Mouse (Mus musculus): Measurements from ENCODE around the gene Gltp. TPM values are rescaled to one million over a fixed set of nuclear protein-coding genes. Genes with fewer than 3 reads are reported as not detected.

Gene Gltp
- total RNA-seq, 4 experiments from 2014 or later = 26.3 to 46.1 (median 33.8) TPM

DNA sequence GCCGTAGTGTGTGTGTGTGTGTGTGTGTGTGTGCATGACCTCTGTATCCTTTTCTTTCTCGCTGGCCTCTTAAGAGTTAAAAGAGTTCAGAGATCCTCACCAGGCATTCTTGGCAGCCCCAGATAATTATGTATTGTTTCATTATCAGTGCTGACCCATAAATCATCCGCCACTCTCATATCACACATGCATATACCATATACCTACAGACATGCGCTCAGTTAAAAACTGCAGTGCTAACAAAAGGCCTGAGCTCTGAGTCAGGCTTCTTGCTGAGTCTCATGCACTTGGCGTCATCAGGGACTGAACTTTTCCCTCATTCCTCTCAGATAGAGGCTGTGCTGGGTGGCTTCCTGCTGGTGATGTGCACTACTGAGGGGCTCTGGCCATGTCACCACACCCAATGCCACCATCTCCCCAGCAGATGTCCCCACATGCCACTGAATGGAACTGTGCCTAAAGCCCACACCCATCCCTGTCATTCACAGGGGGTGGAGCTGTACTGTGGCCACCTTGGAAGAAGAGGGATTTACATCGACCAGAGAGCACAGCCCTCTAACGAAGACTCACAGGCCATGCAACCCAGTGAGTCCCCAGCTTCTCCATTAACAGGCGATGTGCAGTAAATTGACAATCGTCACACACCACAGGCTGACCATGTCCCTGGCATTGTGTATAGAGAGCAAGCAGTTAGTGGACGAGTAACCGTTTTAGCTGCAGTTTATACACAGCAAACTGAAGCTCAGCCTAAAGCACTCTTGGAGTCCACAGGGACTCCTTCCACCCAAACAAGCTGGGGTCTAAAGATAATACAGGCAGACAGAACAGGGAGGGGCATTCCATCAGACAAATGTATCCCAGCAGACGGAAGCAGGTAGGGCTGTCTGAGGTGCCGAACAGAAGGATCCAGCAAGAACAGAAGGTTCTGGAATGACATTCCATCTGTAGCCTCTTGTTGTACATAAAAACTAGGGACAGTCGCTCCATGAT, 11.9 kb upstream of the Gltp start:
- DNase-seq (ENCODE audit: low spot score in 2 of 2) = no peak

DNA sequence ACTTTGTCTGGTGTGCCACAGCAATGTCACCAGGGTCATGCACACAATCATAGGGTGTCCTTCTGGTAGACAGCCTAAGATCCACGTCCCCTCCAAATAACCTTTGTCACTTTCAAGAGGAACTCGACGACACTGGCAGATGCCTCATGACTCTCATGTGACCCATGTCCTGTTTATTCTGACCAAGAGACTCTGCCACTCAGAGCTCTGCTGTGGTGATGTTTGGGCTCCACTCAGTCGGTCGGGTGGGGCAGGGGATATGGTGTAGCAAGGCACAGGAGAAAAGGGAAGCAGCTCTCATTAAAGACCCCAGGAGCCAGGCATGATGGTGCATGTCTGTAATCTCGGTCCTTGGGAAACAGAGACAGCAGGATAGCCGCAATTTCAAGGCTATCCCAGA, 8.2 kb upstream of the Gltp start:
- DNase-seq (ENCODE audit: low spot score in 2 of 2) = no peak

DNA sequence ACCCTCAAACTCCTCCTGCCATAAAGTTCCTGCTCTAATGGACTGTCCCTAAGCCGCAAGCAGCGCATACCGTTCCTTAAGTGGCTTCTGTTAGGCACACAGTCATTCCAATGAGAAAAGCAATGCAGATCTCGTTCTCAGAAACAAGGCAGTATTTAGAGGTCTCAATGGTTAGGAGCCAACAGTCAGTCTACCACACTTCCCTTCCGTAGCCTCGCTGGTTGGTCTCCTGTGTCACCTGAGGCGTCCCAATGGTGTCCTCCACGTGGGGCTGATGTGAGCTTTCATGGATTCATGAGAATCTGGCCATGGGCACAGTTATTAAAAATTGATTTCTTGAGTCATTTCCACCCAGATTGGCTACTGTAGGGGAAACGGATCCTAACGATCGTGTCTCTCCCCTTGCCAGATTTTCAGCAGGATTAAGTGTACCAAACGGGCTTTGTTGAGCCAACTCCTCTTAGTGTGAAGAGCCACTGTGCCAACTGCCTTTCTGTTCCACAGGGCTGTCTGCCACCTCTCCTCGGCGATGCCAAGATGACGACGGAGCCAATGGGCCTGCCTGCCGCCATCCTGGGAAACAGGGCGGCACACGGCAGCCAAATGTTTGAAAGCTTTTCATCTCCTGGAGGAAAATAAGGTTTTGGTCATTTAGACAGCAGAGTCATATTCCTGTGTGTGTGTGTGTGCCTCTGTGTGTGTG, 7.4 kb upstream of the Gltp start:
- DNase-seq (ENCODE audit: low spot score in 2 of 2) = peak; percentile 83 to 84

DNA sequence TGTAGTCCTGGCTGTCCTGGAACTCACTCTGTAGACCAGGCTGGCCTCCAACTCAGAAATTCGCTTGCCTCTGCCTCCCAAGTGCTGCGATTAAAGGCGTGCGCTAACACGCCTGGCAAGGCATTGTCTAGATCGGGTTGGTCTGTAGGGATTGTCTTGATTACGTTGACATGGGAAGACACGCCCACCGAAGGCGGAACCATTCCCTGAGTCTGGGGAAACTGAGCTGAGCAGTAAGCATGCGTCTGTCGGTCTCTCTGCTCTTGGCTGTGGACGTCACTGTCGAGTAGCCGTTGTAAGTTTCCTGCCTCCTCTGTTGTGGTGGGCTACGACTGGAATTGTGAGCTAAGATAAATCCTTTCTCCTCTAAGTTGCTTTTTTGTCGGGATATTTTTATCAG, 6.2 kb upstream of the Gltp start:
- DNase-seq (ENCODE audit: low spot score in 2 of 2) = no peak

DNA sequence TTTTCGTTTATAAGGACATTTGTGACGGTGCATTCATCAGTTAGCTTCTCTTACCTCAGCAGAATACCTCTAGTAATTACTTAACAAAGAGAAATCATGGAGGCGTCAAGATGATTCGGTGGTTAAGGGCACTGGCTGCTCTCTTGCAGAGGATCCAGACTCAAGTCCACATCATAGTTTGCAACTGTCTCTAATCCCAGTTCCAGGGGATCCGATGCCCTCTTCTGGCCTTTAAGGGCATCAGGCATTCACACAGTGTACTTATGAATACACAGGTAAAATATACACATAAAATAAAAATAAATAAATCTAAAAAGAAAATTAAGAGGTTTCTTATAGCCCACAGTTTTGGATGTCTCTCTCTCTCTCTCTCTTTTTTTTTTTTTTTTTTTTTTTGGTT, 5.0 kb upstream of the Gltp start:
- DNase-seq (ENCODE audit: low spot score in 2 of 2) = no peak

DNA sequence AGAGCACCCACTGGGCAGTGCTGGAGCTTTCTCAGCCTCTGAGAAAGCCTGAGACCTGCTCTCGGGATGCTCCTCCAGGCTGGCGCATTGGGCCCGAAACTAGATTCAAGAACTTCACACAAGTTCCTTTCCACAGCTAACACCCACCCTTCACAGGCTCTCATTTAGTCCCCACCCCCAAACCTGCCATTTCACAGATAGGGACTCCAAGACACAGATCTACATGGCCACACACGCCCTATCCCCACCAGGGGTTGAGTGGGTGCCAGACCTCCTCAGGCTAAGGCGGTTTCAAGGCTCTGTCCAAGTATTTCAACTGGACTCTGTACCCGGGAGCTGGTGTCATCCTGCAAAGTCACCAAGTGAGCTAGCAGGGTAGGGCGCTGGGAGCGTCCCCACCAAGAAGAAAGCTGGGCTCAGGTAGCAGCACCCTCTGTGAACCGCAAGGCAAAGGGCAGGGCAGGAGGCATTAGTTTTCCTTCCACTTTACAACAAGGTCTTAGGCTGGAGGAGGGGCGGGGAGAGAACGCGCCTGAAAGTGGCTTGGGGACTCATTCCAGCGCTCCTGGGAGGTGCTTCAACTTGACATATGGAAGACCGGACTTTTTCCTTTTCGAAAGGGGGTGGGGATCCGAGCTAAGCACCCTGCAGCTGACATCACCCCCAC, 951 bp downstream of the Gltp start:
- no peak for DNase-seq (ENCODE audit: low spot score in 2 of 2)

DNA sequence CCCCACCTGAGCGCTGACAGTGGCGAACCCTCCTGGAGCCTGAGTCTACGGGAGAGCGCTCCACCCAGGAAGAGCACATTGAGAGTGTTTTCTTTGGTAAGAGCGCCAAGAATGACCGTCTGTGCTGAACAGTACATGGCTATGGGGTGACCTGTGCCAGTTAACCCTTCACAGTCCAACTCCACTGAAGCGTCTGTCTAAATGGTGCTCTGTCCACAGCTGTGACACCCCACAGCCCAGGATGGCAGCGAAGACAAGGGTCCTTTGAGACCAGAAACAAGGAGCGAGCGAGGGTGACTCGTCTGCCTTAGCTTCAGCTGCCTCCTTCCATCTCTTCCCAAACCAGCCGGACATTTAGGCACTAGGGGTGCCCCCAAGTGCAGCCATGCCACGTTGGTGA, 2.1 kb downstream of the Gltp start:
- DNase-seq (ENCODE audit: low spot score in 2 of 2) = no peak

DNA sequence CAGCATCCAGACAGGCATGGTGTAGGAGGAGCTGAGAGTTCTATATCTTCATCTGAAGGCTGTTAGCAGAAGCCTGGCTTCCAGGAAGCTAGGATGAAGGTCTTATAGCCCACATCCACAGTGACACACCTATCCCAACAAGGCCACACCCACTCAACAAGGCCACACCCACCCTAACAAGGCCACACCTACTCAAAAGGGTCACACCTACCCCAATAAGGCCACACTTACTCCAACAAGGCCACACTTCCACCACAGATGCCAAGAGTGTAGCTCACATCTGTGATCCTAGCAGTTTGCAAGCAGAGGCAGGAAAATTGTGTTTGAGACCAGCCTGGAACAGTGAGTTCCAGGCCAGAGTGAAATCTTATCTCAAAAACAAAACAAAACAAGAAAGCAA, 2.9 kb downstream of the Gltp start:
- DNase-seq (ENCODE audit: low spot score in 2 of 2) = no peak

DNA sequence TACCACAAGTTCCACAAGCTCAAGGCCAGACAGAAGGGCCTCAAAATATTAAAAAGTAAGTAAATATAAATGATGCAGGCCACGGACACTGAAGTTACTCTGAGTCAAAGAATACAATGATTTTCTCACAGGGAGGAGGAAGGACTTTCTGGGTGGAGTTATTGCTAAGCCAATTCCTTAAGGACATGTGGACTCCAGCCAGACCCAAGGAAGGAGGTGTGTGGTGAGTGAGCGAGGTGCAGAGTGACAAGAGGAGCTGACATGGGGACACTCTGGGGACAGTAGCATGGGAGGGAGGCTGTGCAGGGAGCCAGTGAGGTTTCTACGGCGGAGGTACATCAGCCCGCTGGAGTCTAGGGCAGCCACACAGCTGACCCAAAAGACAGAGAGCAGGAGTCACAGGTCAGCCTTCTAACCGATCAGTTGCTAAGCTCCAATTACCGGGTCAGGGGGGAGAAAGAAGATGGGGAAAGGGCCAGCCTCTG, 4.0 kb downstream of the Gltp start:
- DNase-seq (ENCODE audit: low spot score in 2 of 2) = no peak

DNA sequence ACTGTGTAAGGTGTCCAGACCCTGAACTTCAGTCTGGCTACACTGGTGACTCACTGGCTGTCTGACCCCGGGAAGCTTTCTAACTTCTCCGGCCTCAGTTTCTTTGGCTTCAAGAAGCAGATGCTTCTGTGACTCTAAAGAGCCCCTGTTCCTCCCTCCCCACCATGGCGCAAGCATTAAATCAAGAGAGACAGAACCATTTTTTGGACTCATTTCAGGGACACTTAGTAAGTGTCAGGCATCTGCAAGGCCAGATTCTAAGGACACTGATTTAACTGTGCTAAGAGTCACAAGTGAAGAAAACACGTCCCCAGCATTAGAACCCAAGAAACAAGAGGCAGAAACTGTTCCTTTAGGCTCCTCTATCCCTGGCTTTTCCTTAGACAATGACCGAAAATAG, 4.8 kb downstream of the Gltp start:
- DNase-seq (ENCODE audit: low spot score in 2 of 2) = no peak

DNA sequence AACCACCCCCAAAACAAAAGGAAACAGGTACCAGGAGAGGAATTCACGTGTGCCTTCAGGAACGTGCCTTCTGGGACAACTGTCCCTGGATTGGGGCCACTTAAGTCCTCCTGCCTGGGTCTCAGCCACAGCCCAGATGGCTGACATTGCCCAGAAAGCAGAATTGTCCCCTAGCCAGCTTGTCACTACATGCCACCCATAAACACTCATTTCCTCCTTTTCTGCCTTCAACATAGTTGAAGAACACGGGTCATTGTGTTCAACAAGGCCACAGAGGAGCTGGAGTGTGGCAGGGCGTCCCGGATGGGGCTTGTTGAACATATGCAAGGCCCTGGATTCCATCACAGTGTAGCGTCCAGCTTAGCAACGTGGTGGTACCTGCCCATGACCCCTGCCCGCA, 9.1 kb downstream of the Gltp start:
- DNase-seq (ENCODE audit: low spot score in 2 of 2) = no peak

DNA sequence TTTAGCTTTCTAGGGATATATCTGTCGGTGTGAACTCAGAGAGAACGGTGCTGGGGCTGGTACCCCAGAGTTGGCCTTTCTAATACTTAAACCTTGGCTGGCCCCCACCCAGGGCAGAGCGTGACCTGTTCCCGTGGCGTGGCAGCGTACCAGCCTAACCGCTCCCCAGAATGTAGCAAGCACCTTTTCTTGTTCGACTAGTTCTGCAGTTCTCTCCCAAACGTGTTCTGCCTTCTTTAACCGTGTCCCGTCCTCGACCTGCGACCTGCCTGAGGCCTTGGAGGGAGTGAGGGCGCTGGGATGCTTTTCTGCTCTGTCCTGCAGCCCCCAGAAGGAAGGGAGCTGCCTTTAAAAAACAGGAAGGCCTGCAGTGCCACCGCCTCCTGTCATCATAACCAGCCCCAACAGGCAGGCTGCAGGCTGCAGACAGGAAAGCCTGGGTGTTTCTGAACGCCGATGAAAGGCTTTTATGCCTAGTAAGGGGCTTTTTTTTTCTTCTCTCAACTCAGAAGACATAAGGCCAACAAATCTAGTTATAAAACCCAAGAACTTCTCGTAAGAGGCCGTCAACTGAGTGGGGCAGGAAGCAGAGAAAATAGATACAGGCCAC, 10.0 kb downstream of the Gltp start:
- no peak for DNase-seq (ENCODE audit: low spot score in 2 of 2)

DNA sequence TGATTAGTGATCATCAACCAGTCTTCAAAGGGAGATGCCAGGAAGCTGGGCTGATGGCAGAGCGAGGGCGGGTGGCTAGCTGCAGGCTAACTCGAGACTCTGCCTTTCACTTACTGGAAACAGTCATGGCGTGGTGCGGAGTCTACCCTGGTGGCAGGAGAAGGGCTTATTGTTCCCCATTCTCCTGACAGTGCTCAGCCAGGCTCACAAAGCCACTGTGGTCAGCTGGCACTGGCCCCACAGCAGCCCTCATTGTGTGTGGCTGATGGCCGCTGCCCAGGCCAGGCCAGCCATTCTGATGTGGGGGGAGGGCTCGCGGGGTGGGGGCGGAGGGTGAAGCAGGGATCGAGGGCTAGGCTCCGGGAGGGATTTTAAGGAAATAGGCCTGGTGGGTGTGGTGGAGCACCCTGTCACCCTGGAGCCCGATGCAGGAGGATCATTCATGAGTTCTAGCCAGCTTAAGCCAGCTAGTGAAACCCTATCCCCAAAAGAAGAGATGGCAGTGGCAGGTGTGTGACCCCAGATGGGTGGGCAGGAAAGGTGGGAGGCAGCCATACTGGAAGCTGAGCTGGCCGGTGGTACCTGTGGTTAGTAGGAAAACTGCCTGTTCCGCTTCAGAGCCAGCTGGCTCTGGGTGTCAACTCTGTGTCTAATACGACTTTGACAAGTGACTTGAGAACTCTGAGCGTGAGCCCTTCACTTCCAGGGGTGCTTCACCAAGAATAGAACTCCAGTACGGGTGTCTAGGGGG, 10.8 kb downstream of the Gltp start:
- peak; percentile 37 to 43 for DNase-seq (ENCODE audit: low spot score in 2 of 2)

DNA sequence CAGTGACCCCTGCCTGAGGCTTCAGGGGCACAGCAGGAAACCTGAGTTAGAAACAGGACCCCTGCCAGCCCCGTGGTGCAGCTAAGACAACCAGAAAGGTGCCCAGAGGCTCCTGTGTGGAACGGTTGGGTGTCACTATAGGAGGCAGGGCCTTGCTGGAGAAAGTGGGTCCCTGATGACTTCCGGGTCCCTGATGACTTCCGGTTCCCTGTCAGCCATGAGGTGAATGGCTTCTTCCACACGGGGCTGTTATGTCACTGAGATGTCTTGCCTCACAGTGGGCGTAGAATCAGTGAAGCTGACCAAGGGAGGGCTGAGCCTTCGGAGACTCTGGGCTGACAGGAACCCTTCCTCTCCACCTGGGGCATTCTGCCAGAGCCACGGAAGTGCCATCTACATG, 16.2 kb downstream of the Gltp start:
- DNase-seq (ENCODE audit: low spot score in 2 of 2) = no peak

DNA sequence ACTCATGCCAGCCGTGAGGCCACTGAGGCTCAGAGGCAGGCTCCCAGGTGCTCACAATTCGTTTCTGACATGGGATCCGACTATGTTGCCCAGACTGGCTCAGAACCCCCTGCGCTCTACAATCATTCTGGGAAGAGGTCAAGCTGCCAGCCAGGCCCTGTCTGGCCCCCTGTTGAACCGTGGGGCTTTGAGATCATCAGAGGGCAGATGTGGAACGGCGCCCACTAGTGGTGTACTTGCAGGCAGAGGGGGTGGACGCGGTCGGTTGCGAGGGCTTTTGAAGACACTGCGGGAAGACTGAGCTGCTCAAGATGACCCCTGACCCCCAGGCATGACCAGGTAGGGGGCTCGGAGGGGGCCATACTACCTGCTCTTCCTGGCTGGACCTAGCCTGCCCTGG, 17.7 kb downstream of the Gltp start:
- DNase-seq (ENCODE audit: low spot score in 2 of 2) = no peak

DNA sequence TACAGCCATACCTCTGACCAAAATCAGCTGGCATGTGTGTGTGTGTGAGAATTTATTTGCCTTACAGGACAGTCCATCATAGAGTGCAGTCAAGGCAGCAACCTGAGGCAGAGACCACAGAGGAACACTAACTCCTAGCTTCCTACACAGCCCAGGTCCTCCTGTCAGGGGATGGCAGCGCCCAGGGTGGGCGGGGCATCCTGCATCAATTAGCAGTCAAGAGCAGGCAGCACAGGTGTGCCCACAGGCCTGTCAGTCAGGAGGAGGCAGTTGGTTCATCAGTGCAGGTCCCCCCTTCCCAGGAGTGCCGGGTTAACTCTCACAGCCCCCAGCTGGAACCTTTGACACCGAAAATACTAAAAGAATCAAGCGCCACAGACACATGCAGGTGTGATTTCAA, 21.8 kb downstream of the Gltp start:
- DNase-seq (ENCODE audit: low spot score in 2 of 2) = no peak

DNA sequence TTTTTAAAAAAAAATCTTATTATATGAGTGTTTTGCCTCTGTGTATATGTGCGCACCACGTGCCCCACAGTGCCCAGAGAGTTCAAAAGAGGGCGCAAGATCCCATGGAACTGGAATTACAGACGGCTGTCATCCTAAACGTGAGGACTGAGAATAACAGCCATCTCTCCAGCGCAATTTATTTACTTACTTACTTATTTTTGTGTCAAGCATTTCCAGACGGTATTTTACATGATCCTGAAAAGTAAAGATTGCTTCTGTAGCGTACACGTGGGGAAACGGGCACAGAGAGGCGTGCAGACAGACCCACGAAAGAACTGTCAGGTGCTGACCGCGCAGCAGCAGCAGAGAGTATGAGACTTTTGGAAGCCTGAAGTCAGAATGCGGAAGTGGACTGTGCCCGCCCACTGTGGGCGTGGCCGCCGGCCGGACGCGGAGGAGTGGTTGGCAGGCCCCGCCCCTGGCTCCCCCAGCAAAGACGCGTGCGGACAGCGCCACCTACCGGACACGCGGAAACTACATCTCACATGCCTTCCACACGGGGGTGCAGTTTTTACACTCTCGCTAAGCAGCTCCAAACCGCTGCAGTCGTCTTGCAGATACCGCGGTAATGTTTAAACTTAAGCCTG, 23.4 kb downstream of the Gltp start:
- DNase-seq (ENCODE audit: low spot score in 2 of 2) = peak; percentile 94 to 99

DNA sequence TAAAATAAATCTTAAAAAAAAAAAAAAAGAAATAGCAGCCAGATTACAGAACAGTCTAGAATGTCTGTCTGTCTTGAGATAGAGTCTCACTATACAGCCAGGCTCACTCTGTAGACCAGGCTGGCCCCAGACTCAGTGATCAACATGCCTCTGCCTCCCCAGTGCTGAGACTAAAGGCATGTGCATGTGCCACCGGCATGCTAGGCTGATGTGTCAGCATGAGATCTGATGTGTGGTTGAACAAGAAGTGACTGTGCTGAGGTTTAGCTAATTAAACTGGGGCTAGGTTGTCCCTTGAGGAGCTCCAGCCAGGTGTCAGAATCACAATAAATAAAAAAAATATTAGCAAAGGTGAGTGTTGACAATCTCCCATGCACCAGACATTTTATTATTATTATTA, 24.1 kb downstream of the Gltp start:
- DNase-seq (ENCODE audit: low spot score in 2 of 2) = no peak

DNA sequence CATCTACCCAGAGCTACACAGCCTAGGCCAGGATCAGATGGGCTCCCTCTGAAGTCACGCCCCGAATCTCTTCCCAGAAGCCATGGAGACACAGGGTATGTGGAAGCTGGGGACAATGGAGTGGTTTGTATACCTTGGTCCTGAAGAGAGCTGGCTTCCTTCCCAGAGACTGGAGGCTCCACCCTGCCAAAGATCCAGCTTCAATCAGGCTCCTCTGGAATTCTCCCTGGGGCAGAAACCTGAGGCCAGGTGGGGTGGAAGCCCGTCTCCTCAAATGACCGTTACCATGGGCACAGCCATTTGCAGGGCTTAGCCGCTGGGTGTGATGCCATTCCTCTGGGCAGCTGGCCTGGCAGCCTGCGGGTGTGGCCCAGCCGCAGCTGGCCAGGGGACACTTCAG, 26.0 kb downstream of the Gltp start:
- DNase-seq (ENCODE audit: low spot score in 2 of 2) = no peak

DNA sequence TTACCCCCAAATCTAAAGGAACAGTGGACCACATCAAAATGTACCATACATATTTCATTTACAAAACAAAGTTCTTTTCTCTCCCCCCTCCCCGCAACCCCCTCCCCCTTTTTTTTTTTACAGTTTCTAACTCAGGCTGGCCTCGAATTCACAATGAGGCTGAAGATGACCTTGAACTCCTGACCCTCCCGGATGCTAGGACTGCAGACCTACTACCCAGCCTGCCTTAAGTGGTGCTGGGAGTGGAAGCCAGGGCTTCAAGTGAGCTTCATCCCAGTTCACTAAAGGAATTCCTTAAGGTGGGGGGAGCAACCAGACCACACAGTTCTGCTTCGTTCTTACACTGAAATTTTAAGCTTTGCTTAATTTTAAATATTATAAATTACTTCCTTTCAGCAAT, 26.6 kb downstream of the Gltp start:
- DNase-seq (ENCODE audit: low spot score in 2 of 2) = no peak
